Mouse (Mus musculus) forebrain, postnatal 0 days (tissue): ENCODE measurements around the gene Extl2. TPM values are rescaled to one million over a fixed set of nuclear protein-coding genes. Genes with fewer than 3 reads are reported as not detected.

Experiments used
- ATAC-seq: fragments of 200-750 bp; cut with Nextera tagmentation; 2 replicates; pipeline ENCODE4 v1.8.0; 2017; ENCODE audit warnings: mild to moderate bottlenecking, moderate library complexity
- DNase-seq: peaks from one replicate; pipeline ENCODE4 v3.0.0-alpha.2; 2015
- H3K27ac ChIP-seq: fragments of 300-500 bp; sonication (generic); 2 replicates; pipeline ENCODE4 v1.5.1; 2014; ENCODE audit warnings: low read depth, mild to moderate bottlenecking, antibody characterized with exemption, low read length, moderate library complexity, mixed read lengths
- H3K27me3 ChIP-seq: fragments of 300-500 bp; sonication (generic); 2 replicates; pipeline ENCODE4 v1.6.1; 2014; ENCODE audit warnings: mild to moderate bottlenecking, low read length, mixed read lengths; ENCODE audit not compliant: insufficient read depth
- H3K36me3 ChIP-seq: fragments of 300-500 bp; sonication (generic); 2 replicates; pipeline ENCODE4 v1.6.1; 2014; ENCODE audit warnings: mild to moderate bottlenecking, moderate library complexity; ENCODE audit not compliant: insufficient read depth
- H3K4me1 ChIP-seq: fragments of 300-500 bp; sonication (generic); 2 replicates; pipeline ENCODE4 v1.6.1; 2014; ENCODE audit warnings: antibody characterized with exemption; ENCODE audit not compliant: insufficient read depth
- H3K4me2 ChIP-seq: fragments of 300-500 bp; sonication (generic); 2 replicates; pipeline ENCODE4 v1.6.1; 2014; ENCODE audit warnings: low read depth, mild to moderate bottlenecking, moderate library complexity
- H3K4me3 ChIP-seq: fragments of 300-500 bp; sonication (generic); 2 replicates; pipeline ENCODE4 v1.5.1; 2014; ENCODE audit warnings: low read depth, low read length, mixed read lengths
- H3K9ac ChIP-seq: fragments of 300-500 bp; sonication (generic); 2 replicates; pipeline ENCODE4 v1.6.1; 2014; ENCODE audit warnings: mild to moderate bottlenecking
- H3K9me3 ChIP-seq: fragments of 300-500 bp; sonication (generic); 2 replicates; pipeline ENCODE4 v1.6.1; 2016; ENCODE audit warnings: low read length
- CTCF ChIP-seq: sonication (generic); IDR thresholded peaks from 2 replicates; pipeline ENCODE4 v1.5.1; 2016; ENCODE audit warnings: antibody characterized with exemption, control low read depth, low read depth
- WGBS: fragments of 180-500 bp; shearing (Covaris S2); extraction: QIAGEN DNeasy Blood & Tissue Kit; methylation state at CpG from one replicate; pipeline ENCODE4 v1.1.7; 2014; 5-methylcytosine and 5-hydroxymethylcytosine counted together
- polyA plus RNA-seq: library from polyadenylated mRNA; unstranded; fragments of >200 nt; fragmentation: Nextera tagmentation; extraction: Ambion mirVana; gene quantifications from 2 replicates; pipeline ENCODE4 v1.2.1, GENCODE M21; 2015
- total RNA-seq: library from RNA; depleted of rRNA; stranded (reverse); fragments of >200 nt; gene quantifications from 2 replicates; pipeline ENCODE4 v1.2.3, GENCODE M21; 2014

The Extl2 gene
- total and polyA plus RNA-seq, 2 experiments from 2014 or later: 33.5 to 38.3 TPM

- H3K27me3 ChIP-seq: no peaks in the 10 kb centered on the region
- ATAC-seq (no peak), DNase-seq (no peak)
- WGBS: 70% methylated on average over 10 of the region's 10 CpGs
- no peak overlapping the region for H3K9ac ChIP-seq
- H3K4me1 ChIP-seq: no peaks in the 10 kb centered on the region
- TF ChIP-seq CTCF: no peak
- H3K9me3 ChIP-seq: no peaks in the 10 kb centered on the region
- no peak overlapping the region for H3K4me2 ChIP-seq
- no peak overlapping the region for H3K4me3 ChIP-seq
- H3K36me3 ChIP-seq: peaks cover 13% of the 10 kb centered on the region
- H3K27ac ChIP-seq: no peak overlapping the region
Measured at GRCm38 (mm10) chr3:116025701-116026100, 18.4 kb downstream of the Extl2 start.

- Histone ChIP-seq H3K4me3 (no peak overlapping the region), H3K27me3 (no peaks in the 10 kb centered on the region), H3K4me1 (no peaks in the 10 kb centered on the region), H3K4me2 (no peak overlapping the region), H3K9me3 (no peaks in the 10 kb centered on the region), H3K36me3 (peaks cover 13% of the 10 kb centered on the region), H3K27ac (no peak overlapping the region), H3K9ac (no peak overlapping the region)
- no peak for TF ChIP-seq CTCF
- DNase-seq (no peak), ATAC-seq (no peak)
- WGBS: 82% methylated on average over 20 of the region's 20 CpGs
Measured at GRCm38 (mm10) chr3:116026996-116027395, 19.7 kb downstream of the Extl2 start.

GRCm38 (mm10) chr3:116030152-116030788 lies 23.0 kb downstream of the Extl2 start:
- 63% methylated on average over 11 of the region's 11 CpGs for WGBS
- peak overlapping the region; percentile 72 for H3K27ac ChIP-seq
- no peak overlapping the region for H3K4me3 ChIP-seq
- no peaks in the 10 kb centered on the region for H3K9me3 ChIP-seq
- peak; percentile 55 for DNase-seq
- no peak for TF ChIP-seq CTCF
- H3K9ac ChIP-seq: no peak overlapping the region
- H3K4me1 ChIP-seq: no peaks in the 10 kb centered on the region
- peaks cover 9% of the 10 kb centered on the region for H3K36me3 ChIP-seq
- H3K27me3 ChIP-seq: no peaks in the 10 kb centered on the region
- H3K4me2 ChIP-seq: no peak overlapping the region
- peak; percentile 91 for ATAC-seq

GRCm38 (mm10) chr3:116033218-116033870 lies 26.1 kb downstream of the Extl2 start:
- H3K4me3 ChIP-seq: no peak overlapping the region
- no peak for TF ChIP-seq CTCF
- DNase-seq (no peak), ATAC-seq (no peak)
- WGBS: 52% methylated on average over 6 of the region's 6 CpGs
- H3K27me3 ChIP-seq: no peaks in the 10 kb centered on the region
- no peak overlapping the region for H3K4me2 ChIP-seq
- no peaks in the 10 kb centered on the region for H3K4me1 ChIP-seq
- H3K36me3 ChIP-seq: no peaks in the 10 kb centered on the region; the same call in 1 of the 2 replicates
- no peak overlapping the region for H3K27ac ChIP-seq
- H3K9me3 ChIP-seq: no peaks in the 10 kb centered on the region
- H3K9ac ChIP-seq: no peak overlapping the region

- Histone ChIP-seq H3K9ac (no peak overlapping the region), H3K4me2 (no peak overlapping the region), H3K9me3 (no peaks in the 10 kb centered on the region), H3K27me3 (no peaks in the 10 kb centered on the region), H3K4me3 (no peak overlapping the region), H3K36me3 (no peaks in the 10 kb centered on the region), H3K4me1 (no peaks in the 10 kb centered on the region), H3K27ac (no peak overlapping the region)
- TF ChIP-seq CTCF: peak; percentile 81
- WGBS: 53% methylated on average over 3 of the region's 3 CpGs
- peak; percentile 23 for ATAC-seq
- DNase-seq: peak; percentile 88
Measured at GRCm38 (mm10) chr3:116033871-116034222, 26.6 kb downstream of the Extl2 start.

GRCm38 (mm10) chr3:116040776-116041175 lies 33.5 kb downstream of the Extl2 start:
- WGBS: 80% methylated on average over 3 of the region's 3 CpGs

DNA sequence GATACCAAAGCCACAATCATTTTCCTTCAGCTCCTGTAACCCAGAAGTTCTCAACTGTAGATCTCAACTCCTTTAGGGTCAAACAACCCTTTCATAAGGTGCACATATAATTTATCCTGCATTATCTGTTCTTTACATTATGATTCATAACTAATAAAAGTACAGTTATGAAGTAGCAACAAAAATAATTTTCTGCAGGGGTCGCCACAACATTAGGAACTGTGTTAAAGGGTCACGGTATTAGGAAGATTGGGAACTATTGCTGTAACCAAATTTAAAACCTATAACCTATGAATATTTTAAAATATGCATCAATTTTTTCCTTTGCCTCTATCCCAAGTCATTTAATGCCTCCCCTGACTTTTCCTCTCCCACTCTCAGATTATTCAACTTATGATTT lies 38.7 kb downstream of the Extl2 start:
- Histone ChIP-seq H3K27me3 (no peaks in the 10 kb centered on the region), H3K4me2 (no peak overlapping the region), H3K27ac (no peak overlapping the region), H3K4me3 (no peak overlapping the region), H3K4me1 (no peaks in the 10 kb centered on the region), H3K9me3 (no peaks in the 10 kb centered on the region), H3K36me3 (no peaks in the 10 kb centered on the region), H3K9ac (no peak overlapping the region)
- no peak for ATAC-seq
- no peak for DNase-seq
- WGBS: 73% methylated on average over 2 of the region's 2 CpGs
- no peak; the same call in 1 of the 2 replicates for TF ChIP-seq CTCF

More at GRCm38 (mm10) chr3:116040776-116041175, 33.5 kb downstream of the Extl2 start:
- Histone ChIP-seq H3K27ac (no peak overlapping the region), H3K36me3 (no peaks in the 10 kb centered on the region), H3K4me1 (no peaks in the 10 kb centered on the region), H3K4me3 (no peak overlapping the region), H3K27me3 (no peaks in the 10 kb centered on the region), H3K9me3 (no peaks in the 10 kb centered on the region), H3K4me2 (no peak overlapping the region), H3K9ac (no peak overlapping the region)
- peak; percentile 56 for DNase-seq
- TF ChIP-seq CTCF: peak; percentile 63
- peak; percentile 32; the same call in 1 of the 2 replicates for ATAC-seq
